Mouse (Mus musculus) ES-E14 (cell line): Measurements from ENCODE around the gene Cenpt. TPM values are rescaled to one million over a fixed set of nuclear protein-coding genes. Genes with fewer than 3 reads are reported as not detected.
A peak's percentile ranks its signal among the peaks of the same experiment; 100 is the strongest.

Source experiments
- DNase-seq: peaks from one replicate; pipeline ENCODE4 v3.0.0-alpha.2; 2013; ENCODE audit warnings: low read depth, low spot score
- H3K27ac ChIP-seq: 2 replicates; pipeline ENCODE4 v1.5.1; 2012; ENCODE audit warnings: low read depth, mild to moderate bottlenecking, low read length, moderate library complexity, mixed read lengths; ENCODE audit not compliant: poor library complexity, insufficient read depth, severe bottlenecking
- H3K36me3 ChIP-seq: 2 replicates; pipeline ENCODE4 v1.6.1; 2012; ENCODE audit warnings: mild to moderate bottlenecking, low read length, moderate library complexity, mixed read lengths; ENCODE audit not compliant: control insufficient read depth, poor library complexity, insufficient read depth, severe bottlenecking
- H3K4me1 ChIP-seq, 2 experiments: fragments of 150-350 bp in 1 of 2; sonication (generic) in 1 of 2; 2 replicates each; pipeline ENCODE4 v1.6.1; 2012; ENCODE audit warnings: low read length in 2 of 2, mild to moderate bottlenecking in 1 of 2, mixed read lengths in 1 of 2; ENCODE audit not compliant: control insufficient read depth in 2 of 2, insufficient read depth in 2 of 2, poor library complexity in 1 of 2
- H3K4me3 ChIP-seq, 2 experiments: fragments of 150-350 bp in 1 of 2; sonication (generic) in 1 of 2; 2 replicates each; pipeline ENCODE4 v1.5.1; 2012; ENCODE audit warnings: low read length in 2 of 2, low read depth in 1 of 2, mild to moderate bottlenecking in 1 of 2, mixed read lengths in 1 of 2; ENCODE audit not compliant: insufficient read depth in 1 of 2, poor library complexity in 1 of 2, severe bottlenecking in 1 of 2
- H3K9ac ChIP-seq: 2 replicates; pipeline ENCODE4 v1.6.1; 2012; ENCODE audit warnings: low read depth, mild to moderate bottlenecking, low read length, mixed read lengths; ENCODE audit not compliant: poor library complexity, insufficient read depth, severe bottlenecking
- H3K9me3 ChIP-seq: fragments of 150-350 bp; sonication (generic); 2 replicates; pipeline ENCODE4 v1.6.1; 2012; ENCODE audit warnings: low read depth, mild to moderate bottlenecking, low read length; ENCODE audit not compliant: control insufficient read depth, insufficient read depth
- CHD2 ChIP-seq: IDR thresholded peaks from 2 replicates; pipeline ENCODE4 v1.6.1; 2014; ENCODE audit warnings: mild to moderate bottlenecking, low read depth, low read length, inconsistent platforms
- HCFC1 ChIP-seq: IDR thresholded peaks from 2 replicates; pipeline ENCODE4 v1.6.1; 2012; ENCODE audit warnings: low read length, inconsistent platforms, borderline replicate concordance; ENCODE audit not compliant: insufficient read depth
- MAFK ChIP-seq: IDR thresholded peaks from 2 replicates; pipeline ENCODE4 v1.6.1; 2014; ENCODE audit warnings: mild to moderate bottlenecking, low read depth, low read length, inconsistent platforms; ENCODE audit not compliant: insufficient read depth
- ZC3H11A ChIP-seq: IDR thresholded peaks from 2 replicates; pipeline ENCODE4 v1.6.1; 2012; ENCODE audit warnings: low read depth, mild to moderate bottlenecking, inconsistent platforms, low read length, borderline replicate concordance
- ZNF384 ChIP-seq: IDR thresholded peaks from 2 replicates; pipeline ENCODE4 v1.6.1; 2012; ENCODE audit warnings: low read depth, low read length, inconsistent platforms
- in situ Hi-C, 2 experiments: fragments of 600-800 bp; cut with MboI; formaldehyde crosslinking; loops; one replicate each; pipeline ENCODE4 v1.15.1; 2025; ENCODE audit warnings: low sequenced_read_pairs in 2 of 2, inconsistent platforms in 1 of 2; ENCODE audit not compliant: unreplicated experiment in 2 of 2
- total RNA-seq: library from RNA; depleted of rRNA; stranded (reverse); fragments of 300-350 nt; gene quantifications from 2 replicates; pipeline ENCODE4 v1.2.3, GENCODE M21; 2012; rRNA removed

Gene Cenpt
- total RNA-seq, 1 experiment = 82.2 TPM

DNA sequence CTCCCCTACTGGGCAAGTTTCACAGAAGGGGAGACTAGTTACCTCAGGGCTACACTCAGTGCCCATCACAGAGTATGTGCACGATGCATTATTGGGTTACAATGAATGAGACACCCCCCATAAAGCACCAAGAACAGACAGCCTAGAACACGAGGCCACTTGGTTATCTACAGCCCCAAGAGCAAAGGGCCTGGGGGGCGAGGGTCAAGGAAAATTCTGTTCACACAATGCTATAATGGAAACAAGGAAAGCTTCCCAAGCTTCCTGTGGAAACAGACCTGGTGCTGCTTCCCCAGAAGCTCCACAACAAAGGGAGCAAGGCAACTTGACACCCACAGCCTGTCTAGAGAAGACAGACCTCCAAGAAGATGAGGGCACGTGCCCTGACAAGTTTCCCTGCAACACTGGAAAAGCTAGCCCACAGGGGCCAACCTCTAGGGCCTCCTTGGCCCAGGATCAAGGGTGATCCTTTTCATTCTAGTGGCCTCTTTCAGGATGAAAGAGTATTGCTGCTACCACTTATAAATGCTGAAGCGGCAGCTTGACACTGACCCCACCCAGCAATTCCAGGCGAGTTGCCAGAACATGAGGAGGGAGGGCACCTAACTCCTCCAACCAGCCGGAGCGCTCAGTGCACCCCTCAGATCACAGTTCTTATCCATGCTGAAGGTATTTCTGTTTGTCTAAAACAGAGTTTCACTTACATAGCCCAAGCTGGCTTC lies 53.8 kb downstream of the Cenpt start:
- peaks cover 3 to 12% of the 10 kb centered on the region in 2 experiments; a peak in 3 of 4 replicates for H3K4me1 ChIP-seq
- H3K9me3 ChIP-seq = no peaks in the 10 kb centered on the region
- in situ Hi-C loops = no loop called here
- H3K9ac ChIP-seq = peak overlapping the region; percentile 14; the same call in 1 of the 2 replicates
- no peak overlapping the region for H3K4me3 ChIP-seq
- 0 out of 2 replicates have a peak overlapping the region, but pooled peaks have one; percentile 22 for H3K27ac ChIP-seq
- TF ChIP-seq MAFK (peak; percentile 38; the same call in 1 of the 2 replicates), ZNF384 (no peak), CHD2 (no peak)
- DNase-seq = no peak
- no peaks in the 10 kb centered on the region; the same call in 1 of the 2 replicates for H3K36me3 ChIP-seq

DNA sequence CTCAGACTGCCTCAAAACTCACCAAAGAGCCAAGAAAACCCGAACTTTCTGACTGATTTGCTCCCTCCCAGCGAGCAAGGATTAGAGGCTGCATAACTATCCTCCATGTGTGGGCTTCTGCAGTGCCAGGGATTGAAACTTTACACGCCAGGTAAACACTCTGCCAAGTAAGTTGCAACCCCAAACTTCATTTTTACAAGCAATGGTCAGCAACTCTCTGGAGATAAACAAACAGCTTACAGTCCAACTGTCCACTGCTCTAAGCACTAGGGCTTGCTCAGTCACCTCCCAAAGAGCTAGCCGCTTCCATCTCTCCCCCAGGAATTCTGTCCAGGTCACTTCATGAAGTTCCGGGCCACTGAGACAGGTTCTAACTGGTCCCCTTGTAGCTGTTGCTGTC lies 54.7 kb downstream of the Cenpt start:
- no peak for TF ChIP-seq ZC3H11A
- TF ChIP-seq MAFK = no peak
- TF ChIP-seq CHD2 = no peak
- no peak for TF ChIP-seq ZNF384
- no peak for TF ChIP-seq HCFC1

DNA sequence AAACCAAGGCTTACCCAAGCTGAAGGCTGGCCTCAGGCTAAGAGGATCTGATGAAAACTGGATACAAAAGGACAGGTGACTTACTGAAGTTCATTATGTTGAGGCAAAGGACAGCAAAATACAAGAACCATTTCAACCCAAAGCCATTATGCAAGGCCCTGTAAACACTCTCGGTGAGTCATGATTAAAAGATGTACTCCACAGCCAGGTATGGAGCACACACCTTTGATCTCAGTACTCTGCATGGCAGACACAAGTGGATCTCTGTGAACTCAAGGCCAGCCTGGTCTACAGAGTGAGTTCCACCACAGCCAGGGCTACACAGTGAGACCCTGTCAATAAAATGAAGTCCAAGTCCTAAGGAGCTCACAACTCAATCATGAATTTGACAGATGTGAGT lies 57.3 kb downstream of the Cenpt start:
- Histone ChIP-seq H3K27ac (no peak overlapping the region), H3K9ac (no peak overlapping the region), H3K4me3 (no peak overlapping the region), H3K9me3 (no peaks in the 10 kb centered on the region), H3K4me1 (peaks cover 3 to 12% of the 10 kb centered on the region in 2 experiments; a peak in 3 of 4 replicates), H3K36me3 (no peaks in the 10 kb centered on the region)
- TF ChIP-seq ZC3H11A (no peak), CHD2 (no peak), HCFC1 (no peak), MAFK (no peak), ZNF384 (no peak)
- DNase-seq = no peak
- in situ Hi-C loops = no loop called here

More for the DNA sequence above, 54.7 kb downstream of the Cenpt start:
- Histone ChIP-seq H3K36me3 (no peaks in the 10 kb centered on the region), H3K27ac (no peak overlapping the region), H3K9me3 (no peaks in the 10 kb centered on the region), H3K4me1 (peaks cover 3 to 12% of the 10 kb centered on the region in 2 experiments; a peak in 3 of 4 replicates), H3K9ac (no peak overlapping the region), H3K4me3 (no peak overlapping the region)
- DNase-seq = no peak
- in situ Hi-C loops = no loop called here

Other genes starting within 250 kb of the Cenpt start
- 3.5 and 5.6 TPM in 2 replicates for gene Ripor1, start 248.0 kb downstream of the Cenpt start, total RNA-seq
- 49.4 and 65.5 TPM in 2 replicates for gene Ctcf, start 216.7 kb downstream of the Cenpt start, total RNA-seq
- 0.71 and 1.1 TPM in 2 replicates for gene Agrp, start 215.9 kb downstream of the Cenpt start, total RNA-seq
- gene Carmil2, start 167.0 kb downstream of the Cenpt start, total RNA-seq = 1.6 and 3.8 TPM in 2 replicates
- 8.6 and 8.9 TPM in 2 replicates for gene Acd, start 152.2 kb downstream of the Cenpt start, total RNA-seq
- gene Pard6a, start 152.1 kb downstream of the Cenpt start, total RNA-seq = 14.3 and 14.9 TPM in 2 replicates
- 0.18 TPM in 1 of 2 replicates, not detected in the other for gene 4933405L10Rik, start 145.6 kb downstream of the Cenpt start, total RNA-seq
- 20.4 and 26.3 TPM in 2 replicates for gene Enkd1, start 145.1 kb downstream of the Cenpt start, total RNA-seq
- 9.3 and 11.0 TPM in 2 replicates for gene Gfod2, start 94.6 kb downstream of the Cenpt start, total RNA-seq
- gene Ranbp10, start 25.9 kb downstream of the Cenpt start, total RNA-seq = 12.9 and 13.7 TPM in 2 replicates
- gene Tsnaxip1, start 25.5 kb downstream of the Cenpt start, total RNA-seq = 0.13 and 0.26 TPM in 2 replicates
- 31.5 and 52.5 TPM in 2 replicates for gene Thap11, start 1.9 kb upstream of the Cenpt start, total RNA-seq
- gene Nutf2, start 7.3 kb upstream of the Cenpt start, total RNA-seq = 185 and 242 TPM in 2 replicates
- 93.9 and 117 TPM in 2 replicates for gene Edc4, start 27.6 kb upstream of the Cenpt start, total RNA-seq
- gene Nrn1l, start 40.3 kb upstream of the Cenpt start, total RNA-seq = 2.1 and 2.7 TPM in 2 replicates
- 13.2 and 13.7 TPM in 2 replicates for gene Pskh1, start 47.2 kb upstream of the Cenpt start, total RNA-seq
- 3.6 and 5.3 TPM in 2 replicates for gene Ctrl, start 80.6 kb upstream of the Cenpt start, total RNA-seq
- 70.9 and 81.5 TPM in 2 replicates for gene Psmb10, start 85.2 kb upstream of the Cenpt start, total RNA-seq
- gene Lcat, start 90.1 kb upstream of the Cenpt start, total RNA-seq = 2.4 and 3.6 TPM in 2 replicates
- 70.1 and 133 TPM in 2 replicates for gene Slc12a4, start 112.8 kb upstream of the Cenpt start, total RNA-seq
- 1.0 and 1.5 TPM in 2 replicates for gene Dpep3, start 126.2 kb upstream of the Cenpt start, total RNA-seq
- 16.8 and 17.4 TPM in 2 replicates for gene Dus2, start 138.1 kb upstream of the Cenpt start, total RNA-seq
- gene Dpep2nb, start 152.7 kb upstream of the Cenpt start, total RNA-seq = not detected in 2 replicates
- gene Ddx28, start 158.6 kb upstream of the Cenpt start, total RNA-seq = 31.5 and 41.5 TPM in 2 replicates
- gene Nfatc3, start 205.6 kb upstream of the Cenpt start, total RNA-seq = 17.2 and 19.6 TPM in 2 replicates